Mouse (Mus musculus): ENCODE data around the gene Vmn1r80.

- no peak for TF ChIP-seq GATA1 (IDR thresholded peaks at IDR 0.05; ENCODE audit: low read length)
- no peak for TF ChIP-seq TAL1 (IDR thresholded peaks at IDR 0.05; ENCODE audit: low read length)
Measured at GRCm38 (mm10) chr7:12204141-12204540, 15.1 kb downstream of the Vmn1r80 start.
